Comparison of ENCODE assay signal across 18 mouse cellular contexts in genomic region chr5:77193266-77193665, GRCm38 (mm10). TPM values are rescaled to one million over a fixed set of nuclear protein-coding genes. Genes with fewer than 3 reads are reported as not detected.
A peak's percentile ranks its signal among the peaks of the same experiment; 100 is the strongest.
DNase-seq lines count a peak whose midpoint lies in the region; ATAC-seq and TF ChIP-seq lines count a peak whose summit lies in the region.
"Had no signal": no experiment of that assay in that cellular context is flagged by ENCODE, and none has a peak within 500 bp of the region (broad histone marks: within the 10 kb centered on the region; RNA-seq: fewer than 3 reads in every experiment).

No protein-coding gene starts in this region.

- peaks cover 4% of the 10 kb centered on the region for H3K9me3 ChIP-seq in heart, postnatal 0 days (replicated peaks; ENCODE audit: control insufficient read depth, low read length)
- no peaks in the 10 kb centered on the region for H3K9me3 ChIP-seq in heart, embryonic 11.5 days (replicated peaks; ENCODE audit: control insufficient read depth, low read length)
- no peaks in the 10 kb centered on the region for H3K9me3 ChIP-seq in hindbrain, embryonic 11.5 days (ENCODE audit: control insufficient read depth, low read length)
- H3K9me3 ChIP-seq: liver, embryonic 13.5 days had no signal

- H3K27ac ChIP-seq in heart, postnatal 0 days (ENCODE audit: low read depth), result peak overlapping the region; percentile 41; the same call in 1 of the 2 replicates
- no peak overlapping the region for H3K27ac ChIP-seq in heart, embryonic 11.5 days (ENCODE audit: low read depth, low read length)
- no peak overlapping the region for H3K27ac ChIP-seq in hindbrain, embryonic 11.5 days (ENCODE audit: low read depth, low read length)
- H3K27ac ChIP-seq: embryonic facial prominence, embryonic 15.5 days; heart, embryonic 15.5 days; liver, embryonic 13.5 days; macrophage; midbrain, embryonic 13.5 days; neural tube, embryonic 13.5 days had no signal

- TF ChIP-seq CTCF in heart, postnatal 0 days (IDR thresholded peaks at IDR 0.05; ENCODE audit: low read depth), result no peak

- ATAC-seq in heart, postnatal 0 days (ENCODE audit: insufficient read depth, low read depth), result no peak
- no peak for ATAC-seq in heart, embryonic 11.5 days (replicated peaks; ENCODE audit: insufficient number of reproducible peaks, low FRiP score, low TSS enrichment)
- ATAC-seq in common myeloid progenitor, adult 5-6 weeks (replicated peaks; ENCODE audit: low read depth, poor library complexity, severe bottlenecking), result 0 out of 2 replicates have a peak, but pooled peaks have one; percentile 19
- ATAC-seq in megakaryocyte, adult 5-6 weeks (ENCODE audit: poor library complexity, severe bottlenecking), result peak; percentile 72
- no peak for ATAC-seq in hindbrain, embryonic 11.5 days (ENCODE audit: low FRiP score)
- ATAC-seq: midbrain, embryonic 13.5 days had no signal

- no peaks in the 10 kb centered on the region for H3K36me3 ChIP-seq in heart, postnatal 0 days (replicated peaks; ENCODE audit: control insufficient read depth, insufficient read depth, low read length)
- H3K36me3 ChIP-seq in heart, embryonic 11.5 days (ENCODE audit: control insufficient read depth, insufficient read depth, low read length), result no peaks in the 10 kb centered on the region
- no peaks in the 10 kb centered on the region for H3K36me3 ChIP-seq in hindbrain, embryonic 11.5 days (ENCODE audit: control insufficient read depth, insufficient read depth, low read length)
- H3K36me3 ChIP-seq: embryonic facial prominence, embryonic 15.5 days; heart, embryonic 15.5 days; liver, embryonic 13.5 days; midbrain, embryonic 13.5 days; neural tube, embryonic 13.5 days had no signal

- H3K27me3 ChIP-seq in heart, postnatal 0 days (ENCODE audit: control insufficient read depth, insufficient read depth, low read length), result no peaks in the 10 kb centered on the region
- no peaks in the 10 kb centered on the region for H3K27me3 ChIP-seq in heart, embryonic 11.5 days (ENCODE audit: control insufficient read depth, insufficient read depth, low read length)
- no peaks in the 10 kb centered on the region for H3K27me3 ChIP-seq in hindbrain, embryonic 11.5 days (ENCODE audit: control insufficient read depth, insufficient read depth, low read length)
- H3K27me3 ChIP-seq: embryonic facial prominence, embryonic 15.5 days; heart, embryonic 15.5 days; liver, embryonic 13.5 days; midbrain, embryonic 13.5 days; neural tube, embryonic 13.5 days had no signal

- H3K9ac ChIP-seq in heart, postnatal 0 days (replicated peaks; ENCODE audit: low read depth, low read length), result no peak overlapping the region
- H3K9ac ChIP-seq in heart, embryonic 11.5 days (ENCODE audit: low read depth, low read length), result no peak overlapping the region
- H3K9ac ChIP-seq in hindbrain, embryonic 11.5 days (ENCODE audit: low read depth, low read length), result no peak overlapping the region
- H3K9ac ChIP-seq: embryonic facial prominence, embryonic 15.5 days; heart, embryonic 15.5 days; liver, embryonic 13.5 days; midbrain, embryonic 13.5 days; neural tube, embryonic 13.5 days had no signal

- H3K4me2 ChIP-seq in heart, postnatal 0 days (ENCODE audit: low read depth, low read length), result no peak overlapping the region
- no peak overlapping the region for H3K4me2 ChIP-seq in heart, embryonic 11.5 days
- no peak overlapping the region for H3K4me2 ChIP-seq in hindbrain, embryonic 11.5 days (replicated peaks; ENCODE audit: low read depth, low read length)
- H3K4me2 ChIP-seq: embryonic facial prominence, embryonic 15.5 days; heart, embryonic 15.5 days; liver, embryonic 13.5 days; midbrain, embryonic 13.5 days; neural tube, embryonic 13.5 days had no signal

- no peak overlapping the region for H3K4me3 ChIP-seq in heart, postnatal 0 days (ENCODE audit: low read depth, low read length)
- H3K4me3 ChIP-seq in heart, embryonic 11.5 days (ENCODE audit: low read depth, low read length), result no peak overlapping the region
- no peak overlapping the region for H3K4me3 ChIP-seq in hindbrain, embryonic 11.5 days (ENCODE audit: low read depth, low read length)
- H3K4me3 ChIP-seq: embryonic facial prominence, embryonic 15.5 days; gastrocnemius, adult 2 months; heart, embryonic 15.5 days; liver, embryonic 13.5 days; midbrain, embryonic 13.5 days; neural tube, embryonic 13.5 days had no signal

- peaks cover 6% of the 10 kb centered on the region; the same call in 1 of the 2 replicates for H3K4me1 ChIP-seq in heart, postnatal 0 days (ENCODE audit: control insufficient read depth, insufficient read depth)
- no peaks in the 10 kb centered on the region for H3K4me1 ChIP-seq in heart, embryonic 11.5 days (ENCODE audit: control insufficient read depth, insufficient read depth, low read length)
- H3K4me1 ChIP-seq in hindbrain, embryonic 11.5 days (replicated peaks; ENCODE audit: control insufficient read depth, insufficient read depth, low read length), result no peaks in the 10 kb centered on the region
- H3K4me1 ChIP-seq: embryonic facial prominence, embryonic 15.5 days; liver, embryonic 13.5 days; midbrain, embryonic 13.5 days; neural tube, embryonic 13.5 days had no signal

- TF ChIP-seq EP300 in heart, postnatal 0 days (IDR thresholded peaks at IDR 0.05; ENCODE audit: low read depth), result no peak

- 48% methylated on average over 4 of the region's 4 CpGs for WGBS in heart, postnatal 0 days
- 58% methylated on average over 4 of the region's 4 CpGs for WGBS in heart, embryonic 11.5 days (ENCODE audit: insufficient replicate concordance)
- 81% methylated on average over 4 of the region's 4 CpGs for WGBS in hindbrain, embryonic 11.5 days

- peak; percentile 26 for DNase-seq in heart, postnatal 0 days (ENCODE audit: low spot score)
- peak; percentile 28 for DNase-seq in 3T3-L1 (ENCODE audit: low read depth, low spot score)
- DNase-seq in left cerebral cortex, adult 8-10 months (ENCODE audit: low spot score in 2 of 2), result no peak
- DNase-seq in hindbrain, embryonic 11.5 days (ENCODE audit: low spot score), result no peak
- no peak for DNase-seq in spleen, postnatal 14 days (ENCODE audit: low spot score in 2 of 2)

RNA-seq across cellular contexts. Expression of gene Spink2, which starts 18.0 kb away (rescaled TPM):
- 22.6 TPM in 1 of 2 replicates, not detected in the other for total RNA-seq in heart, postnatal 0 days (2014; rRNA removed; ENCODE audit: low replicate concordance)
- polyA plus RNA-seq in heart, postnatal 0 days (2015; fragmentation: Nextera tagmentation; extraction: Ambion mirVana), result 1.5 and 2.1 TPM in 2 replicates
- polyA plus RNA-seq in heart, embryonic 11.5 days (2014; fragmentation: Nextera tagmentation; extraction: Ambion mirVana), result 7.3 and 9.1 TPM in 2 replicates
- not detected in 2 replicates for total RNA-seq in common myeloid progenitor, adult 5-6 weeks (2017)
- 2.2 and 4.9 TPM in 2 replicates for total RNA-seq in megakaryocyte, adult 5-6 weeks (2015)
- 3.3 and 5.4 TPM in 2 replicates for total RNA-seq in megakaryocyte, adult 5-6 weeks (2017)
- total RNA-seq in left cerebral cortex, adult 8-10 months (2022), result not detected
- 0.77 and 2.5 TPM in 2 replicates for polyA plus RNA-seq in hindbrain, embryonic 11.5 days (2014; fragmentation: Nextera tagmentation; extraction: Ambion mirVana)
- total RNA-seq: gastrocnemius, adult 2 months; heart, adult 18-20 months; hematopoietic stem cell, adult 5-6 weeks; layer of hippocampus, postnatal 10 days had no signal
- polyA plus RNA-seq: macrophage had no signal

Comparison
In these comparisons a context has a peak if more than half of its experiments do, and no peak if none do; other contexts are left out.
1. ATAC-seq: peak in common myeloid progenitor, adult 5-6 weeks (single experiment) and megakaryocyte, adult 5-6 weeks (single experiment); none in heart, postnatal 0 days (single experiment), heart, embryonic 11.5 days (single experiment) and hindbrain, embryonic 11.5 days (single experiment).
2. DNase-seq: peak in heart, postnatal 0 days (single experiment) and 3T3-L1 (single experiment); none in left cerebral cortex, adult 8-10 months (0 of 2), hindbrain, embryonic 11.5 days (single experiment) and spleen, postnatal 14 days (0 of 2).